Mouse (Mus musculus): ENCODE measurements around the gene AF067061. TPM values are rescaled to one million over a fixed set of nuclear protein-coding genes. Genes with fewer than 3 reads are reported as not detected.

Gene AF067061
- total RNA-seq, 2 experiments from 2014 or later: not detected

Other genes starting within 250 kb of the AF067061 start
- not detected for gene Gm36079, start 236.1 kb upstream of the AF067061 start, total RNA-seq (2021)
- under 1 TPM; 0.40 to 0.49 TPM for gene Gm21188, start 210.9 kb upstream of the AF067061 start, total RNA-seq (2021)
- gene Gm20767, start 122.9 kb upstream of the AF067061 start, total RNA-seq (2021): not detected
- gene Gm21818, start 90.7 kb upstream of the AF067061 start, total RNA-seq (2021): not detected
- not detected for gene Gm21762, start 47.2 kb upstream of the AF067061 start, total RNA-seq (2021)
- gene Gm21731, start 24.0 kb upstream of the AF067061 start, total RNA-seq (2021): not detected
- gene BC147527, start 37.3 kb downstream of the AF067061 start, total RNA-seq (2021): not detected
- gene Tcstv3, start 53.8 kb downstream of the AF067061 start, total RNA-seq (2021): not detected